Mouse (Mus musculus): ENCODE data around the gene Cacnb3. TPM values are rescaled to one million over a fixed set of nuclear protein-coding genes. Genes with fewer than 3 reads are reported as not detected.

Cacnb3 gene
- polyA plus RNA-seq, 1 experiment from 2014 or later, result 28.9 TPM

DNA sequence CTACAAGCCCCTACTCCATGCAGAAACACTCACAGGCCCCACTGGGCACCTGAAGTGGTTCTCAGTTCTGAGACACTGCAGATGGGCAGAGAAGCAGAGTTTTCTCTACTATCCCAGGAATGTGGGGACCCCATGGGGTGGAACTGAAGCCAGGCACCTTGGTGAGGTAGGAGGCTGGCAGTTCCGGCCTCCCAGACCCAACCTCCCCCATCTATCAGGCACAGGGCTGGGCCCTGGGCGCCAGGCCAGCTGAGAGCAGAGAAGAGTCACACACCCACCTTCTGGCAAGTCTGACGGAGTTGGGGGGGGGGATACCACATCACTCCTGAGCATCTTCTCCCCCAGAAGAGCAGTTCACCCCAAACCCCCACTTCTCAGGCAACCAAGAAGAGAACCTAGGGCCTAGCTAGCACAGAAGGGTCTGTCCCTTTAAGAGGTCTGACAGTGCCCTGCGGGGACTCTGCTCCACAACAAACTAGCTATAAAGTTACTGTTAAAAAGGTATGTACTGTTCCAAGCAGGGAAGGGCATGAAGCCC lies 27.6 kb upstream of the Cacnb3 start:
- Histone ChIP-seq H3K27ac (ENCODE audit: low read depth) (peak overlapping the region; percentile 73; the same call in 1 of the 2 replicates), H3K4me1 (ENCODE audit: insufficient read depth) (peaks cover 7% of the 10 kb centered on the region), H3K27me3 (ENCODE audit: insufficient read depth, low read length) (no peaks in the 10 kb centered on the region), H3K9me3 (ENCODE audit: low read depth, low read length) (no peaks in the 10 kb centered on the region), H3K4me3 (ENCODE audit: low read depth, low read length) (peak overlapping the region; percentile 14), H3K9ac (peak overlapping the region; percentile 50; the same call in 1 of the 2 replicates), H3K4me2 (peak overlapping the region; percentile 48), H3K36me3 (ENCODE audit: insufficient read depth) (peaks cover 67% of the 10 kb centered on the region)
- ATAC-seq (ENCODE audit: insufficient read depth) (no peak), DNase-seq (no peak)
- 44% methylated on average over 4 of the region's 4 CpGs for WGBS
- no peak for TF ChIP-seq CTCF (IDR thresholded peaks at IDR 0.05; ENCODE audit: low read depth)

DNA sequence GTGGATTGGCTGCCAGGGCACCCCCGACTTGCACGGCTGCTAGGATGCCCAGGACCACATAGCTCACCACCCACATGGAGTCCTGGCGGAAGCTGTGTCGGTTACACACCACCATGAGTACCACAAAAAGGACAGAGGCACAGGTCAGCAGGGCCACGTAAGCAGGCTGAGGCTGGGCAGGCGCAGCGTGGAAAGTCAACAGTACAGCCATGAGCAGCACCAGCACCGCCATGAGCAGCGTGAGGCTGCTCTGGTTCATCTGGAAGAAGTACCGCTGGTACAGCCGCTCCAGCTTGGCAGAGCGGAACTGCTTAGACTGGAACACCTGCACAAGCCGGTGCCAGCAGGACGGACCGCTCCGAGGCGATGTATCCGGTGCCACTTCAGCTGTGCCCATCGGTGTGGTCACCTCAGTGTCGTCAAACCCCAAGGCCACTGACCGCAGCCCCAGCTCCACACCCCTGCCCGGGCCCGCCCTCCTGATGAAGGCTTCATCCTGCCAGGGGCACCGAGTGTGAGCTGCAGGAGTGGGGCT lies 26.5 kb upstream of the Cacnb3 start:
- Histone ChIP-seq H3K9ac (no peak overlapping the region), H3K36me3 (ENCODE audit: insufficient read depth) (peaks cover 56% of the 10 kb centered on the region), H3K4me2 (no peak overlapping the region), H3K4me3 (ENCODE audit: low read depth, low read length) (no peak overlapping the region), H3K27ac (ENCODE audit: low read depth) (no peak overlapping the region), H3K9me3 (ENCODE audit: low read depth, low read length) (no peaks in the 10 kb centered on the region), H3K27me3 (ENCODE audit: insufficient read depth, low read length) (no peaks in the 10 kb centered on the region), H3K4me1 (ENCODE audit: insufficient read depth) (peaks cover 7% of the 10 kb centered on the region)
- WGBS, result 88% methylated on average over 24 of the region's 24 CpGs
- ATAC-seq (ENCODE audit: insufficient read depth) (no peak), DNase-seq (no peak)
- TF ChIP-seq CTCF (IDR thresholded peaks at IDR 0.05; ENCODE audit: low read depth), result no peak

- Histone ChIP-seq H3K9me3 (ENCODE audit: low read depth, low read length) (no peaks in the 10 kb centered on the region), H3K4me3 (ENCODE audit: low read depth, low read length) (no peak overlapping the region), H3K27me3 (ENCODE audit: insufficient read depth, low read length) (no peaks in the 10 kb centered on the region), H3K4me1 (ENCODE audit: insufficient read depth) (peaks cover 7% of the 10 kb centered on the region), H3K4me2 (peak overlapping the region; percentile 72), H3K36me3 (ENCODE audit: insufficient read depth) (peaks cover 39% of the 10 kb centered on the region), H3K27ac (ENCODE audit: low read depth) (peak overlapping the region; percentile 95), H3K9ac (peak overlapping the region; percentile 13)
- no peak for TF ChIP-seq CTCF (IDR thresholded peaks at IDR 0.05; ENCODE audit: low read depth)
- no peak for DNase-seq
- 69% methylated on average over 12 of the region's 12 CpGs for WGBS
- ATAC-seq (ENCODE audit: insufficient read depth), result no peak
These were observed 24.5 kb upstream of the Cacnb3 start for GRCm38 (mm10) chr15:98606051-98606536.

GRCm38 (mm10) chr15:98606739-98607138 lies 23.9 kb upstream of the Cacnb3 start:
- peak overlapping the region; percentile 13; the same call in 1 of the 2 replicates for H3K9ac ChIP-seq
- no peaks in the 10 kb centered on the region for H3K27me3 ChIP-seq (ENCODE audit: insufficient read depth, low read length)
- peaks cover 32% of the 10 kb centered on the region for H3K36me3 ChIP-seq (ENCODE audit: insufficient read depth)
- peak overlapping the region; percentile 72 for H3K4me2 ChIP-seq
- peak overlapping the region; percentile 95 for H3K27ac ChIP-seq (ENCODE audit: low read depth)
- no peak for DNase-seq
- peaks cover 7% of the 10 kb centered on the region for H3K4me1 ChIP-seq (ENCODE audit: insufficient read depth)
- 63% methylated on average over 9 of the region's 9 CpGs for WGBS
- peak overlapping the region; percentile 85; the same call in 1 of the 2 replicates for H3K4me3 ChIP-seq (ENCODE audit: low read depth, low read length)
- TF ChIP-seq CTCF (IDR thresholded peaks at IDR 0.05; ENCODE audit: low read depth), result no peak
- H3K9me3 ChIP-seq (ENCODE audit: low read depth, low read length), result no peaks in the 10 kb centered on the region
- ATAC-seq (ENCODE audit: insufficient read depth), result no peak

GRCm38 (mm10) chr15:98607557-98607956 lies 23.1 kb upstream of the Cacnb3 start:
- Histone ChIP-seq H3K9ac (peak overlapping the region; percentile 90), H3K9me3 (ENCODE audit: low read depth, low read length) (no peaks in the 10 kb centered on the region), H3K27ac (ENCODE audit: low read depth) (peak overlapping the region; percentile 95), H3K27me3 (ENCODE audit: insufficient read depth, low read length) (no peaks in the 10 kb centered on the region), H3K4me1 (ENCODE audit: insufficient read depth) (peaks cover 7% of the 10 kb centered on the region), H3K4me2 (peak overlapping the region; percentile 72), H3K36me3 (ENCODE audit: insufficient read depth) (peaks cover 25% of the 10 kb centered on the region), H3K4me3 (ENCODE audit: low read depth, low read length) (peak overlapping the region; percentile 85)
- DNase-seq (peak; percentile 86), ATAC-seq (ENCODE audit: insufficient read depth) (peak; percentile 42; the same call in 1 of the 2 replicates)
- 1% methylated on average over 4 of the region's 4 CpGs for WGBS
- no peak for TF ChIP-seq CTCF (IDR thresholded peaks at IDR 0.05; ENCODE audit: low read depth)

- 7% methylated on average over 10 of the region's 10 CpGs for WGBS
- no peaks in the 10 kb centered on the region for H3K27me3 ChIP-seq (ENCODE audit: insufficient read depth, low read length)
- H3K36me3 ChIP-seq (ENCODE audit: insufficient read depth), result peaks cover 19% of the 10 kb centered on the region
- H3K4me1 ChIP-seq (ENCODE audit: insufficient read depth), result peaks cover 7% of the 10 kb centered on the region
- H3K4me2 ChIP-seq, result peak overlapping the region; percentile 72
- no peaks in the 10 kb centered on the region for H3K9me3 ChIP-seq (ENCODE audit: low read depth, low read length)
- no peak for TF ChIP-seq CTCF (IDR thresholded peaks at IDR 0.05; ENCODE audit: low read depth)
- peak overlapping the region; percentile 90 for H3K9ac ChIP-seq
- no peak for ATAC-seq (ENCODE audit: insufficient read depth)
- peak overlapping the region; percentile 85 for H3K4me3 ChIP-seq (ENCODE audit: low read depth, low read length)
- H3K27ac ChIP-seq (ENCODE audit: low read depth), result peak overlapping the region; percentile 95
- peak; percentile 26 for DNase-seq
These were observed 22.4 kb upstream of the Cacnb3 start for GRCm38 (mm10) chr15:98608058-98608783.

DNA sequence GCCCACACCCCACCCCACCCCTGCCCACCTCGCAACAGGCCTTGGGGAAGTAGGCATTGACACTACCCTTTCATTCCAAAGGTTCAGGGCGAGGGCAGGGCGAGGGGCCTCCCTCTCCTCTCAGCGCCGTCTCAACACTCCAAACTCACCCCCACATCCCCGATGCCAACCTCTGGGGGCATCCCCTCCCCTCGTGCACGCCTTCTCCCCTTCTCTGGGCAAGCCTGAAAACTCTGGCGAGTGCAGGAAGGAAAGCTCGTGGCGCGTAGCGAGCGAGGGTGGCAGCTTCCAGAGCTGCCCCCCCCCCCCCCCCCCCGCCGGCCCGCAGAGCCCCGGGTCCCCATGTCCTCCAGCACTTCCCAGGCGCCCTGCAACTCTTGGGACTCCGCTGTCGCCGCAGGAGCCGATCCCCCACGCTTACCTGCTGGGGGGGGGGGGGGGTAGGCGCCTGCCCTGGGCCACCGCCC lies 21.8 kb upstream of the Cacnb3 start:
- ATAC-seq (ENCODE audit: insufficient read depth) (peak; percentile 12; the same call in 1 of the 2 replicates), DNase-seq (peak; percentile 40)

More for the DNA sequence above, 21.8 kb upstream of the Cacnb3 start:
- Histone ChIP-seq H3K4me1 (ENCODE audit: insufficient read depth) (peaks cover 7% of the 10 kb centered on the region), H3K27me3 (ENCODE audit: insufficient read depth, low read length) (no peaks in the 10 kb centered on the region), H3K27ac (ENCODE audit: low read depth) (peak overlapping the region; percentile 95), H3K4me3 (ENCODE audit: low read depth, low read length) (peak overlapping the region; percentile 85), H3K36me3 (ENCODE audit: insufficient read depth) (peaks cover 13% of the 10 kb centered on the region), H3K9me3 (ENCODE audit: low read depth, low read length) (no peaks in the 10 kb centered on the region), H3K9ac (peak overlapping the region; percentile 90), H3K4me2 (peak overlapping the region; percentile 72)
- TF ChIP-seq CTCF (IDR thresholded peaks at IDR 0.05; ENCODE audit: low read depth), result no peak
- 1% methylated on average over 14 of the region's 26 CpGs for WGBS

Measured in lung, embryonic 14.5 days (tissue).